Mouse (Mus musculus) right cerebral cortex, postnatal 10 days (tissue): ENCODE measurements around the gene Sipa1l3.

Source experiments
- DNase-seq, 2 experiments: peaks; one replicate each; pipeline ENCODE4 v3.0.0; 2021; ENCODE audit warnings: low spot score in 2 of 2

Sipa1l3 gene

GRCm38 (mm10) chr7:29416906-29417305 lies 101.5 kb downstream of the Sipa1l3 start:
- DNase-seq = no peak

- no peak for DNase-seq
Measured at GRCm38 (mm10) chr7:29411838-29412580, 106.4 kb downstream of the Sipa1l3 start.

GRCm38 (mm10) chr7:29411216-29411816 lies 107.1 kb downstream of the Sipa1l3 start:
- DNase-seq = no peak

- no peak for DNase-seq
Measured at GRCm38 (mm10) chr7:29410402-29410801, 108.0 kb downstream of the Sipa1l3 start.

- no peak for DNase-seq
Measured at GRCm38 (mm10) chr7:29406855-29407254, 111.6 kb downstream of the Sipa1l3 start.

- no peak for DNase-seq
Measured at GRCm38 (mm10) chr7:29404126-29404525, 114.3 kb downstream of the Sipa1l3 start.

- DNase-seq = no peak
Measured at GRCm38 (mm10) chr7:29402015-29402414, 116.4 kb downstream of the Sipa1l3 start.

GRCm38 (mm10) chr7:29400451-29400850 lies 118.0 kb downstream of the Sipa1l3 start:
- DNase-seq = no peak

- DNase-seq = no peak
Measured at GRCm38 (mm10) chr7:29399056-29399455, 119.4 kb downstream of the Sipa1l3 start.

- no peak for DNase-seq
Measured at GRCm38 (mm10) chr7:29397486-29397885, 121.0 kb downstream of the Sipa1l3 start.

GRCm38 (mm10) chr7:29396943-29397340 lies 121.5 kb downstream of the Sipa1l3 start:
- DNase-seq = no peak

GRCm38 (mm10) chr7:29396216-29396942 lies 122.1 kb downstream of the Sipa1l3 start:
- DNase-seq = no peak

GRCm38 (mm10) chr7:29395179-29395578 lies 123.3 kb downstream of the Sipa1l3 start:
- DNase-seq = no peak

GRCm38 (mm10) chr7:29393292-29393691 lies 125.1 kb downstream of the Sipa1l3 start:
- no peak for DNase-seq

- DNase-seq = no peak
Measured at GRCm38 (mm10) chr7:29392805-29393204, 125.6 kb downstream of the Sipa1l3 start.

GRCm38 (mm10) chr7:29391761-29392512 lies 126.5 kb downstream of the Sipa1l3 start:
- peak; percentile 45 to 48 for DNase-seq

GRCm38 (mm10) chr7:29391112-29391760 lies 127.2 kb downstream of the Sipa1l3 start:
- no peak for DNase-seq

GRCm38 (mm10) chr7:29390234-29390633 lies 128.2 kb downstream of the Sipa1l3 start:
- DNase-seq = no peak

GRCm38 (mm10) chr7:29387524-29388068 lies 130.8 kb downstream of the Sipa1l3 start:
- peak; percentile 70 to 84 for DNase-seq

- no peak for DNase-seq
Measured at GRCm38 (mm10) chr7:29386349-29386748, 132.1 kb downstream of the Sipa1l3 start.

- DNase-seq = no peak
Measured at GRCm38 (mm10) chr7:29385791-29386190, 132.7 kb downstream of the Sipa1l3 start.
